Mouse (Mus musculus) kidney, postnatal 0 days (tissue): ENCODE measurements around the gene Gm10337. TPM values are rescaled to one million over a fixed set of nuclear protein-coding genes. Genes with fewer than 3 reads are reported as not detected.

Experiments
- ATAC-seq: fragments of 200-750 bp; cut with Nextera tagmentation; replicated peaks from 2 replicates; pipeline ENCODE4 v1.8.0; 2017; ENCODE audit warnings: low read depth, moderate number of reproducible peaks, moderate TSS enrichment, moderate library complexity; ENCODE audit not compliant: low FRiP score
- DNase-seq: peaks from one replicate; pipeline ENCODE4 v3.0.0-alpha.2; 2016; ENCODE audit warnings: low spot score
- H3K27ac ChIP-seq: fragments of 300-500 bp; sonication (generic); 2 replicates; pipeline ENCODE4 v1.5.1; 2014; ENCODE audit warnings: mild to moderate bottlenecking
- H3K27me3 ChIP-seq: fragments of 300-500 bp; sonication (generic); 2 replicates; pipeline ENCODE4 v1.6.1; 2014; ENCODE audit warnings: low read length, mixed read lengths; ENCODE audit not compliant: insufficient read depth
- H3K36me3 ChIP-seq: fragments of 300-500 bp; sonication (generic); 2 replicates; pipeline ENCODE4 v1.6.1; 2014; ENCODE audit warnings: low read length, mixed read lengths; ENCODE audit not compliant: insufficient read depth
- H3K4me1 ChIP-seq: fragments of 300-500 bp; sonication (generic); replicated peaks from 2 replicates; pipeline ENCODE4 v1.6.1; 2014; ENCODE audit warnings: antibody characterized with exemption, low read length, mixed read lengths; ENCODE audit not compliant: insufficient read depth
- H3K4me2 ChIP-seq: fragments of 300-500 bp; sonication (generic); 2 replicates; pipeline ENCODE4 v1.6.1; 2014; ENCODE audit warnings: mild to moderate bottlenecking, low read length, moderate library complexity, mixed read lengths
- H3K4me3 ChIP-seq: fragments of 300-500 bp; sonication (generic); replicated peaks from 2 replicates; pipeline ENCODE4 v1.5.1; 2014; ENCODE audit warnings: low read depth, low read length
- H3K9ac ChIP-seq: fragments of 300-500 bp; sonication (generic); 2 replicates; pipeline ENCODE4 v1.6.1; 2014; ENCODE audit warnings: low read depth, low read length
- H3K9me3 ChIP-seq: fragments of 300-500 bp; sonication (generic); replicated peaks from 2 replicates; pipeline ENCODE4 v1.6.1; 2016; ENCODE audit warnings: low read length, inconsistent platforms, mixed read lengths
- CTCF ChIP-seq: IDR thresholded peaks from 2 replicates; pipeline ENCODE4 v1.5.1; 2016; ENCODE audit warnings: antibody characterized with exemption, low read depth, mild to moderate bottlenecking, moderate library complexity
- WGBS: fragments of 180-500 bp; shearing (Covaris S2); extraction: QIAGEN DNeasy Blood & Tissue Kit; methylation state at CpG from one replicate; pipeline ENCODE4 v1.1.7; 2014; 5-methylcytosine and 5-hydroxymethylcytosine counted together
- polyA plus RNA-seq: library from polyadenylated mRNA; unstranded; fragments of >200 nt; fragmentation: Nextera tagmentation; extraction: Ambion mirVana; gene quantifications from 2 replicates; pipeline ENCODE4 v1.2.1, GENCODE M21; 2015

Gene Gm10337
- polyA plus RNA-seq, 1 experiment from 2014 or later: 1.8 TPM

DNA sequence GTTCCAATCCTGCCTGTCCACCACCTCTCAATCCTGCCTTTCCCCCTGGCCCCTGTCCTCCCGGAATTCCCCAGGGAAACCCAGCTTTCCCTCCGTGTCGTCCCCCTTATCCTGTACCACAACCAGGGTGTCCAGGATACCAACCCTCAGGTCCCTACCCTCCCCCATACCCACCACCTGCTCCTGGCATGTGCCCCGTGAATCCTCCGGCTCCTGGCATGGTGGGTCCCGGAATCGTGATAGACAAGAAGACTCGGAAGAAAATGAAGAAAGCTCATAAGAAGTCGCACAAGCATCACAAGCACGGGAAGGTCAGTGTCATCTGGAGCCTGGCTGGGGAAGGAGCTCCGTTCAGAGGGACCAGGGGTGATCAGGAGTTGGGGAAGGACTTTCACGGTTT is 43.1 kb upstream of the Gm10337 start:
- ATAC-seq: no peak
- Histone ChIP-seq H3K4me1 (no peaks in the 10 kb centered on the region), H3K36me3 (no peaks in the 10 kb centered on the region), H3K9me3 (no peaks in the 10 kb centered on the region), H3K27me3 (no peaks in the 10 kb centered on the region), H3K4me2 (peak overlapping the region; percentile 38), H3K4me3 (no peak overlapping the region), H3K27ac (no peak overlapping the region), H3K9ac (no peak overlapping the region; the same call in 1 of the 2 replicates)
- WGBS: 40% methylated on average over 12 of the region's 12 CpGs
- TF ChIP-seq CTCF: no peak
- no peak for DNase-seq

GRCm38 (mm10) chr15:102460971-102461370 is 42.6 kb upstream of the Gm10337 start:
- 33% methylated on average over 4 of the region's 4 CpGs for WGBS
- H3K36me3 ChIP-seq: no peaks in the 10 kb centered on the region
- no peak overlapping the region for H3K4me3 ChIP-seq
- ATAC-seq (no peak), DNase-seq (no peak)
- no peak for TF ChIP-seq CTCF
- H3K27me3 ChIP-seq: no peaks in the 10 kb centered on the region
- no peaks in the 10 kb centered on the region for H3K4me1 ChIP-seq
- H3K4me2 ChIP-seq: peak overlapping the region; percentile 38; the same call in 1 of the 2 replicates
- no peak overlapping the region for H3K9ac ChIP-seq
- H3K9me3 ChIP-seq: no peaks in the 10 kb centered on the region
- H3K27ac ChIP-seq: no peak overlapping the region

- ATAC-seq (no peak), DNase-seq (no peak)
- H3K4me2 ChIP-seq: no peak overlapping the region
- WGBS: 80% methylated on average over 9 of the region's 9 CpGs
- no peaks in the 10 kb centered on the region for H3K9me3 ChIP-seq
- H3K9ac ChIP-seq: no peak overlapping the region
- no peak for TF ChIP-seq CTCF
- no peak overlapping the region for H3K4me3 ChIP-seq
- H3K27me3 ChIP-seq: no peaks in the 10 kb centered on the region
- H3K36me3 ChIP-seq: no peaks in the 10 kb centered on the region
- H3K27ac ChIP-seq: no peak overlapping the region
- no peaks in the 10 kb centered on the region for H3K4me1 ChIP-seq
Measured at GRCm38 (mm10) chr15:102461430-102462075, 42.0 kb upstream of the Gm10337 start.

- no peaks in the 10 kb centered on the region for H3K4me1 ChIP-seq
- TF ChIP-seq CTCF: peak; percentile 57
- H3K36me3 ChIP-seq: no peaks in the 10 kb centered on the region
- no peaks in the 10 kb centered on the region for H3K27me3 ChIP-seq
- H3K9ac ChIP-seq: no peak overlapping the region
- ATAC-seq (no peak), DNase-seq (peak; percentile 39)
- no peak overlapping the region for H3K4me2 ChIP-seq
- no peaks in the 10 kb centered on the region for H3K9me3 ChIP-seq
- H3K27ac ChIP-seq: no peak overlapping the region
- H3K4me3 ChIP-seq: no peak overlapping the region
Measured at GRCm38 (mm10) chr15:102463666-102464065, 39.9 kb upstream of the Gm10337 start.

- DNase-seq: no peak
Measured at GRCm38 (mm10) chr15:102468675-102469370, 34.7 kb upstream of the Gm10337 start.

DNA sequence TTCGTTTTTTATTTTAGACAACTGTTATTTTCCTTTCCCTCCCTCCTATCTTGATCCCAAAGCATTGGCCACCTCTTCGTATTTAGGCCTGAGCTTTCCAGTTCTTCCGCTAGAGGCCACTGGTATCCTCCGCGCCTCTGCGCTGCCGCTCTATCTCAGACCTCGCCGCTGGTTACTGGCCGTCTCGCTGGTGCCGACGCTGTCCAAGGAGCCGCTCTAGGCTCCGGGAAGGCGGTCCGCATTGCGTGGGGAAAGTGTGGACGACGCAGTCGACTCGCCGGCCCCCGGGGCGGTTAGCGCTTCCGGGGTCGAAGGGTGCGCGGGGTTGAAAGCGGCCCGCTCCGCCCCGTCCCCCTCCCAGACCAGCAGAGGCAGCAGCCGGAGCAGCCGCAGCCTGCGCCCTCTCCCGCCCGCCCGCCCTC is 33.3 kb upstream of the Gm10337 start, which contains the start of gene Pcbp2:
Gene Pcbp2, plus strand, starts transcription at position 357 of the 422 bp plus-strand sequence.
- H3K36me3 ChIP-seq: peaks cover 12% of the 10 kb centered on the region; the same call in 1 of the 2 replicates
- DNase-seq (peak; percentile 99), ATAC-seq (peak; percentile 99)
- WGBS: 0% methylated on average over 32 of the region's 40 CpGs
- peak within 1 kb of the TSS; percentile 99 for H3K27ac ChIP-seq
- TF ChIP-seq CTCF: peak; percentile 89
- no peaks in the 10 kb centered on the region for H3K9me3 ChIP-seq
- peak within 1 kb of the TSS; percentile 74 for H3K4me3 ChIP-seq
- peak within 1 kb of the TSS; percentile 45 for H3K4me2 ChIP-seq
- H3K9ac ChIP-seq: peak within 1 kb of the TSS; percentile 89
- H3K4me1 ChIP-seq: no peaks in the 10 kb centered on the region
- H3K27me3 ChIP-seq: no peaks in the 10 kb centered on the region

More at GRCm38 (mm10) chr15:102468675-102469370, 34.7 kb upstream of the Gm10337 start:
- no peak overlapping the region for H3K9ac ChIP-seq
- WGBS: 97% methylated on average over 9 of the region's 9 CpGs
- H3K27me3 ChIP-seq: no peaks in the 10 kb centered on the region
- 0 out of 2 replicates have a peak, but pooled peaks cover 3% of the 10 kb centered on the region for H3K36me3 ChIP-seq
- H3K4me1 ChIP-seq: no peaks in the 10 kb centered on the region
- no peak for ATAC-seq
- no peaks in the 10 kb centered on the region for H3K9me3 ChIP-seq
- TF ChIP-seq CTCF: 0 out of 2 replicates have a peak, but pooled peaks have one; percentile 10
- H3K4me3 ChIP-seq: no peak overlapping the region
- H3K27ac ChIP-seq: no peak overlapping the region
- no peak overlapping the region for H3K4me2 ChIP-seq
